Mouse (Mus musculus) small intestine, adult 2 months (tissue): Measurements from ENCODE around the gene Zmiz1. TPM values are rescaled to one million over a fixed set of nuclear protein-coding genes. Genes with fewer than 3 reads are reported as not detected.

Source experiments
- H3K27ac ChIP-seq: fragments of 200-500 bp; 2 replicates; pipeline ENCODE4 v1.5.1; 2012; ENCODE audit warnings: low read depth, low read length, control low read depth, inconsistent platforms; ENCODE audit not compliant: insufficient read depth
- H3K27me3 ChIP-seq: fragments of 200-500 bp; 2 replicates; pipeline ENCODE4 v1.6.1; 2012; ENCODE audit warnings: mild to moderate bottlenecking, moderate library complexity, low read length, inconsistent platforms; ENCODE audit not compliant: control insufficient read depth, insufficient read depth
- H3K36me3 ChIP-seq: fragments of 200-500 bp; 2 replicates; pipeline ENCODE4 v1.6.1; 2012; ENCODE audit warnings: mild to moderate bottlenecking, low read length, control low read depth, inconsistent platforms; ENCODE audit not compliant: control insufficient read depth, insufficient read depth
- H3K4me1 ChIP-seq: fragments of 200-500 bp; 2 replicates; pipeline ENCODE4 v1.6.1; 2012; ENCODE audit warnings: low read length, inconsistent platforms, mixed read lengths; ENCODE audit not compliant: control insufficient read depth, insufficient read depth, insufficient read length
- H3K4me3 ChIP-seq: fragments of 200-500 bp; 2 replicates; pipeline ENCODE4 v1.5.1; 2012; ENCODE audit warnings: low read depth, mild to moderate bottlenecking, control low read depth, inconsistent platforms, low read length, moderate library complexity
- CTCF ChIP-seq: fragments of 200-500 bp; IDR thresholded peaks from 2 replicates; pipeline ENCODE4 v1.5.1; 2012; ENCODE audit warnings: low read depth, mild to moderate bottlenecking, control low read depth, inconsistent platforms, low read length, moderate library complexity, mixed read lengths; ENCODE audit not compliant: insufficient replicate concordance, insufficient read length; ENCODE audit errors: extremely low read depth
- POLR2A ChIP-seq: fragments of 200-500 bp; IDR thresholded peaks from 2 replicates; pipeline ENCODE4 v1.6.1; 2012; ENCODE audit warnings: low read depth, mild to moderate bottlenecking, control low read depth, inconsistent platforms, low read length, moderate library complexity
- whole genome bisulfite sequencing: fragments of 180-500 bp; shearing (Covaris S2); methylation state at CpG from one replicate; pipeline ENCODE4 v1.1.7; 2018; 5-methylcytosine and 5-hydroxymethylcytosine counted together
- polyA plus RNA-seq: library from polyadenylated mRNA; depleted of rRNA; stranded (reverse); fragments of >200 nt; gene quantifications from 2 replicates; pipeline ENCODE4 v1.2.3, GENCODE M21; 2012

Zmiz1 gene
- polyA plus RNA-seq, 1 experiment: 91.5 TPM

GRCm38 (mm10) chr14:25479841-25480252, 20.9 kb downstream of the Zmiz1 start:
- Histone ChIP-seq H3K27ac (no peak overlapping the region; the same call in 1 of the 2 replicates), H3K4me1 (peaks cover 70% of the 10 kb centered on the region), H3K36me3 (no peaks in the 10 kb centered on the region), H3K27me3 (no peaks in the 10 kb centered on the region), H3K4me3 (no peak overlapping the region)
- TF ChIP-seq POLR2A (no peak), CTCF (no peak)
- whole genome bisulfite sequencing: 75% methylated on average over 3 of the region's 3 CpGs

DNA sequence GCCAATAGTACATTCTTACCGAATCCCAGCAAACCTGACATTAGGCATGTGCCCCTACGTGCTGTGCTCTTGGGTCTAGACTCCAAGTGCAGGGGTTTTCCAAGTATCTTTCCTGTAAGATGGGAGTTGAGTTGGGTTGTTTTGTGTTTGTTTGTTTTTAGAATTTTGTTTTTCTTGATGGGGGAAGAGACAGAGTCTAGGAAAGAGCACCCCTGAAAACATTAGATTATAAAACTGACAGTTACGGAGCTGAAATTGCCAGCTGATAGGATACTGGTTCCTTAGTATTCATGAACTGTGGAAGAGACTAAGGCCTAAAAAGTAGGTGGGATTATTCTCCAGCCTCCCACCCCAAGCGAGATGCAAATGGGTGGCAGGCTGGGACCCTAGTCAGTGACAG, 21.5 kb downstream of the Zmiz1 start:
- H3K4me1 ChIP-seq: peaks cover 66% of the 10 kb centered on the region

GRCm38 (mm10) chr14:25480916-25481666, 22.1 kb downstream of the Zmiz1 start:
- H3K4me3 ChIP-seq: peak overlapping the region; percentile 11
- no peaks in the 10 kb centered on the region for H3K36me3 ChIP-seq
- WGBS: 10% methylated on average over 20 of the region's 20 CpGs
- H3K27me3 ChIP-seq: no peaks in the 10 kb centered on the region
- peaks cover 61% of the 10 kb centered on the region for H3K4me1 ChIP-seq
- peak overlapping the region; percentile 90 for H3K27ac ChIP-seq
- TF ChIP-seq CTCF (no peak), POLR2A (no peak)

More for the DNA sequence above, 21.5 kb downstream of the Zmiz1 start:
- no peaks in the 10 kb centered on the region for H3K36me3 ChIP-seq
- H3K27ac ChIP-seq: peak overlapping the region; percentile 90
- TF ChIP-seq POLR2A: no peak
- TF ChIP-seq CTCF: no peak
- H3K4me3 ChIP-seq: no peak overlapping the region
- 77% methylated on average over 4 of the region's 4 CpGs for WGBS
- no peaks in the 10 kb centered on the region for H3K27me3 ChIP-seq

GRCm38 (mm10) chr14:25481667-25482331, 22.8 kb downstream of the Zmiz1 start:
- Histone ChIP-seq H3K4me1 (peaks cover 56% of the 10 kb centered on the region), H3K4me3 (peak overlapping the region; percentile 8; the same call in 1 of the 2 replicates), H3K27me3 (no peaks in the 10 kb centered on the region), H3K27ac (peak overlapping the region; percentile 90), H3K36me3 (no peaks in the 10 kb centered on the region)
- WGBS: 44% methylated on average over 11 of the region's 11 CpGs
- no peak for TF ChIP-seq POLR2A
- TF ChIP-seq CTCF: no peak

DNA sequence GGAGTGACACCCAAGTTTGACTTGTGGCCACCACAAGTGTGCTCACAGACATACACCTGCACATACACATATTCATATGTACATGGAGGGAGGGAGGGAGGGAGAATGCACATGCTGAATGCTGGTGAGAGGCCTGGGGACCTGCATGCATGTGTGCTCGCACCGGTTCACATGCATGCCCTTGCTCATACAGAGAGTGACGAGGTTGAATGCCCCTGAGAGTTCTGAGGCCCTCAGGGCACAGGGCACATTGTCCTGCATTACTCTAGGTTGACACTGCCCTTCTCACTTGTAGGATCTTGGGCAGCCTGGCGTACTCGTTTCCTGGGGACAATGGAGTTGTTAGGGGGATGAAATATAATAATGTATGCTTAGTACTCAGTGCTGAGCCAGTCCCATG, 23.4 kb downstream of the Zmiz1 start:
- Histone ChIP-seq H3K36me3 (no peaks in the 10 kb centered on the region), H3K27ac (no peak overlapping the region), H3K4me3 (no peak overlapping the region), H3K27me3 (no peaks in the 10 kb centered on the region), H3K4me1 (peaks cover 60% of the 10 kb centered on the region)
- TF ChIP-seq CTCF: no peak
- WGBS: 87% methylated on average over 5 of the region's 5 CpGs

- TF ChIP-seq CTCF: no peak
- no peak for TF ChIP-seq POLR2A
- 76% methylated on average over 2 of the region's 2 CpGs for WGBS
- Histone ChIP-seq H3K27ac (0 out of 2 replicates have a peak overlapping the region, but pooled peaks have one; percentile 35), H3K4me1 (peaks cover 68% of the 10 kb centered on the region), H3K36me3 (no peaks in the 10 kb centered on the region), H3K4me3 (no peak overlapping the region), H3K27me3 (no peaks in the 10 kb centered on the region)
Observed at GRCm38 (mm10) chr14:25483285-25483684, 24.3 kb downstream of the Zmiz1 start.

GRCm38 (mm10) chr14:25484049-25484448, 25.1 kb downstream of the Zmiz1 start:
- Histone ChIP-seq H3K36me3 (no peaks in the 10 kb centered on the region), H3K27ac (peak overlapping the region; percentile 35; the same call in 1 of the 2 replicates), H3K4me3 (no peak overlapping the region), H3K4me1 (peaks cover 67% of the 10 kb centered on the region), H3K27me3 (no peaks in the 10 kb centered on the region)
- TF ChIP-seq POLR2A (no peak), CTCF (no peak)
- 34% methylated on average over 5 of the region's 5 CpGs for WGBS
